21 mouse cellular contexts compared by ENCODE assay signal in genomic region chr1:91090456-91090855, GRCm38 (mm10). TPM values are rescaled to one million over a fixed set of nuclear protein-coding genes. Genes with fewer than 3 reads are reported as not detected.
DNase-seq lines count a peak whose midpoint lies in the region; ATAC-seq and TF ChIP-seq lines count a peak whose summit lies in the region.
"Had no signal": no experiment of that assay in that cellular context is flagged by ENCODE, and none has a peak within 500 bp of the region (broad histone marks: within the 10 kb centered on the region; RNA-seq: fewer than 3 reads in every experiment).

No protein-coding gene starts in this region.

- ATAC-seq in heart, embryonic 11.5 days (replicated peaks; ENCODE audit: insufficient number of reproducible peaks, low FRiP score, low TSS enrichment), result no peak
- peak; percentile 60 for ATAC-seq in inflammation-experienced regulatory T-cells, adult 6 months
- no peak for ATAC-seq in forebrain, embryonic 14.5 days
- ATAC-seq: forebrain, embryonic 16.5 days had no signal

- H3K9me3 ChIP-seq in heart, embryonic 11.5 days (replicated peaks; ENCODE audit: control insufficient read depth, low read length), result no peaks in the 10 kb centered on the region
- no peaks in the 10 kb centered on the region for H3K9me3 ChIP-seq in forebrain, embryonic 14.5 days (replicated peaks; ENCODE audit: control insufficient read depth, low read length)
- H3K9me3 ChIP-seq: embryonic facial prominence, embryonic 12.5 days; hindbrain, embryonic 15.5 days had no signal

- H3K36me3 ChIP-seq in heart, embryonic 11.5 days (ENCODE audit: control insufficient read depth, insufficient read depth, low read length), result peaks cover 5% of the 10 kb centered on the region; the same call in 1 of the 2 replicates
- peaks cover 11% of the 10 kb centered on the region; the same call in 1 of the 2 replicates for H3K36me3 ChIP-seq in thymus, adult 2 months (ENCODE audit: control insufficient read depth, insufficient read depth, low read length)
- no peaks in the 10 kb centered on the region for H3K36me3 ChIP-seq in forebrain, embryonic 14.5 days (ENCODE audit: control insufficient read depth, insufficient read depth, low read length)
- H3K36me3 ChIP-seq: embryonic facial prominence, embryonic 12.5 days; G1E; hindbrain, embryonic 15.5 days had no signal

- DNase-seq in heart, postnatal 36 days, result no peak
- DNase-seq in thymus, postnatal 14 days, result peak; percentile 32
- no peak for DNase-seq in thymus, adult 2 months
- peak; percentile 22 for DNase-seq in T-cell, adult 2 months (ENCODE audit: low spot score)
- no peak for DNase-seq in forebrain, embryonic 14.5 days (ENCODE audit: low spot score)
- no peak for DNase-seq in adrenal gland, postnatal 36 days
- DNase-seq: adrenal gland, postnatal 25 days; cerebellum, adult 2 months; cerebellum, postnatal 10 days; embryo, embryonic 11 days; gastrocnemius, postnatal 14 days; kidney, adult 11 months had no signal

- intact Hi-C loops in heart, postnatal 36 days (cut with DNase I), result no loop called here

- no peak overlapping the region for H3K9ac ChIP-seq in heart, embryonic 11.5 days (ENCODE audit: low read depth, low read length)
- no peak overlapping the region for H3K9ac ChIP-seq in forebrain, embryonic 14.5 days (ENCODE audit: low read length)
- H3K9ac ChIP-seq: embryonic facial prominence, embryonic 12.5 days; hindbrain, embryonic 15.5 days had no signal

- no peak for TF ChIP-seq POLR2A in thymus, adult 2 months (IDR thresholded peaks at IDR 0.05; ENCODE audit: control insufficient read depth, extremely low read depth, insufficient read depth, low read length, poor library complexity)

- no peaks in the 10 kb centered on the region for H3K27me3 ChIP-seq in heart, embryonic 11.5 days (ENCODE audit: control insufficient read depth, insufficient read depth, low read length)
- H3K27me3 ChIP-seq in thymus, adult 2 months (ENCODE audit: control insufficient read depth, insufficient read depth, low read length), result no peaks in the 10 kb centered on the region
- H3K27me3 ChIP-seq in forebrain, embryonic 14.5 days (replicated peaks; ENCODE audit: control insufficient read depth, insufficient read depth, low read length), result no peaks in the 10 kb centered on the region
- H3K27me3 ChIP-seq: embryonic facial prominence, embryonic 12.5 days; hindbrain, embryonic 15.5 days had no signal

- H3K4me2 ChIP-seq in heart, embryonic 11.5 days, result no peak overlapping the region
- H3K4me2 ChIP-seq in forebrain, embryonic 14.5 days (ENCODE audit: low read length), result no peak overlapping the region
- H3K4me2 ChIP-seq: embryonic facial prominence, embryonic 12.5 days; hindbrain, embryonic 15.5 days had no signal

- 65% methylated on average over 6 of the region's 6 CpGs for WGBS in heart, embryonic 11.5 days (ENCODE audit: insufficient replicate concordance)
- WGBS in thymus, adult 2 months, result 22% methylated on average over 6 of the region's 6 CpGs
- 87% methylated on average over 6 of the region's 6 CpGs for WGBS in forebrain, embryonic 14.5 days

- TF ChIP-seq CTCF in thymus, adult 2 months (IDR thresholded peaks at IDR 0.05; ENCODE audit: borderline replicate concordance, control insufficient read depth, extremely low read depth, insufficient read depth, low read length, poor library complexity), result no peak

- peaks cover 43% of the 10 kb centered on the region for H3K4me1 ChIP-seq in heart, embryonic 11.5 days (ENCODE audit: control insufficient read depth, insufficient read depth, low read length)
- H3K4me1 ChIP-seq in thymus, adult 2 months (replicated peaks; ENCODE audit: control insufficient read depth, insufficient read depth, low read length), result peaks cover 56% of the 10 kb centered on the region
- H3K4me1 ChIP-seq in forebrain, embryonic 14.5 days (ENCODE audit: control insufficient read depth, insufficient read depth, low read length), result no peaks in the 10 kb centered on the region

- H3K27ac ChIP-seq in heart, embryonic 11.5 days (ENCODE audit: low read depth, low read length), result 0 out of 2 replicates have a peak overlapping the region, but pooled peaks have one; percentile 6
- no peak overlapping the region for H3K27ac ChIP-seq in thymus, adult 2 months (ENCODE audit: control insufficient read depth, insufficient read depth, low read length)
- no peak overlapping the region for H3K27ac ChIP-seq in forebrain, embryonic 14.5 days (ENCODE audit: low read depth, low read length)
- H3K27ac ChIP-seq: embryonic facial prominence, embryonic 12.5 days; hindbrain, embryonic 15.5 days had no signal

- no peak overlapping the region for H3K4me3 ChIP-seq in heart, embryonic 11.5 days (ENCODE audit: low read depth, low read length)
- H3K4me3 ChIP-seq in thymus, adult 2 months (ENCODE audit: control insufficient read depth, insufficient read depth, low read length), result no peak overlapping the region
- H3K4me3 ChIP-seq in forebrain, embryonic 14.5 days (ENCODE audit: low read depth, low read length), result no peak overlapping the region
- H3K4me3 ChIP-seq: embryonic facial prominence, embryonic 12.5 days; hindbrain, embryonic 15.5 days had no signal

RNA-seq across cellular contexts. Expression of gene Rbm44, which starts 54.4 kb away (rescaled TPM):
- polyA plus RNA-seq in heart, embryonic 11.5 days (2014; fragmentation: Nextera tagmentation; extraction: Ambion mirVana), result 1.9 and 2.4 TPM in 2 replicates
- not detected for total RNA-seq in heart, postnatal 36 days (2021)
- 0.27 and 0.70 TPM in 2 replicates for polyA plus RNA-seq in thymus, adult 2 months (2012; rRNA removed)
- 1 to 10 TPM in 2 of 3 experiments, not detected in 1; 1.3 to 8.0 TPM for polyA plus RNA-seq in inflammation-experienced regulatory T-cells, adult 6 months (2017; shearing (Covaris generic))
- polyA plus RNA-seq in forebrain, embryonic 14.5 days (2014; fragmentation: Nextera tagmentation; extraction: Ambion mirVana), result 0.15 and 0.17 TPM in 2 replicates
- not detected for total RNA-seq in adrenal gland, postnatal 36 days (2021)
- total RNA-seq: adrenal gland, adult 18-20 months; gastrocnemius, adult 18-20 months; gastrocnemius, postnatal 14 days had no signal
- polyA plus RNA-seq: C2C12, G1E had no signal

Comparison
In these comparisons a context has a peak if more than half of its experiments do, and no peak if none do; other contexts are left out.
1. DNase-seq: peak in thymus, postnatal 14 days (single experiment) and T-cell, adult 2 months (single experiment); none in heart, postnatal 36 days (0 of 2), thymus, adult 2 months (single experiment), forebrain, embryonic 14.5 days (single experiment) and adrenal gland, postnatal 36 days (0 of 2).